Mouse (Mus musculus): ENCODE measurements around the gene Tomm40l. TPM values are rescaled to one million over a fixed set of nuclear protein-coding genes. Genes with fewer than 3 reads are reported as not detected.

Gene Tomm40l
- total RNA-seq (2021), result 10 to 100 TPM; 52.0 to 52.5 TPM
- long read RNA-seq, experiment 1, full-length matches to known transcripts, result 33 of 58 reads
- long read RNA-seq, experiment 1, partial matches to known transcripts, result 3 of 58 reads
- long read RNA-seq, experiment 1, other reads (novel, unspliced or antisense), result 22 of 58 reads
- long read RNA-seq, experiment 2, full-length matches to known transcripts, result 38 of 53 reads
- long read RNA-seq, experiment 2, partial matches to known transcripts, result 2 of 53 reads
- long read RNA-seq, experiment 2, other reads (novel, unspliced or antisense), result 13 of 53 reads

GRCm38 (mm10) chr1:171222238-171223155 is at the start of gene Tomm40l:
Gene Tomm40l (minus strand): TSS chr1:171222514.
- peak; percentile 97 for DNase-seq

- DNase-seq, result no peak
These were observed 49.8 kb upstream of the Tomm40l start for GRCm38 (mm10) chr1:171272086-171272485.

DNA sequence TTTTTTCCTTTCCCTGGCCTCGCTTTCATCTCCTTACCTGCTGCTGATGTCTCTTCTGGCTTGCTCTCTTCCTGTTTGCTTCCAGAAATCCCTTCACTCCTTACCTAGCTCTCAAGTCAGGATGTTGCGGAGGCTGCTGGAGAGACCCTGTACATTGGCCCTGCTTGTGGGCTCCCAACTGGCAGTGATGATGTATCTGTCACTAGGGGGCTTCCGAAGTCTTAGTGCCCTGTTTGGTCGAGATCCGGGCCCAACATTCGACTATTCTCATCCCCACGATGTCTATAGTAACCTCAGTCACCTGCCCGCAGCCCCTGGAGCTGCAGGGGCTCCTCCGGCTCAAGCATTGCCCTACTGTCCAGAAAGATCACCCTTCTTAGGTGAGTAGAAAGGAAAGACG is 49.3 kb upstream of the Tomm40l start:
- no peak for DNase-seq

DNA sequence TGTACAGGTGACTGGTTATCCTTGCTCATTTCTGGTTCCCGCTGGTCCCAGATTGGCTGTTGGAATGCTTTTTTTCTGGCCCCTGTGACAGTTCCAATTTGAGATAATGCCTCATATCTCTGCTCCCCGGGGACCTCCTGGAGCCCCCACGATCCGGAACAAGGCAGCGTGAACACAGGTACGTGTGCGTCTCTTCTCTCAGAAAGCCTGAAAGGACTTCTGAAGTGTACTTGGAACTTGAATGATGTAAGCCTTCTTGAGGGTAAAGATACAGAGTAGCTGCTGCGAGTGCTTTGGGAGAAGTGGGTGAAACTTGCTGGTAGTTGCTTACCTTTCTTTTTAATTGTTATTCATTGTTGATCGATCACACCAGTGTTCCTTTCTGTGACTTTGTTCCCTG is 48.9 kb upstream of the Tomm40l start:
- no peak for DNase-seq

DNA sequence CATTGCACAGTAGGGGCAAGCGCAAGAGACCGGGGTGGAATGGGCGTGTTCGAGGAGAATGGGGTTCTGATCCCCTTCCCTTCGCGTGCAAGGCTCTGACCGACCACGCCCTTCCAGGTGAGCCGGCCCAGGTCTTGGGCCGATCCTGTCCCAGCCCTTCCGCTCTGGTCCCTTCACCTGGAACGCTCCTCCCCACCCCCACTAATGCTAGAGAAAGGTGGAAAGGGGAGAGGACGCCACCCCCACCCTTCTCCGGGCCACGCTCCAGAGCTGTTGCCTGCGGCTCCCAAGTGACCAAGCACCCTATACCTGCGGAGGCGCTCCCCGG is 48.2 kb upstream of the Tomm40l start:
- no peak for DNase-seq

GRCm38 (mm10) chr1:171269848-171270572 is 47.7 kb upstream of the Tomm40l start, which contains the start of gene B4galt3:
Gene B4galt3 (plus strand): TSS chr1:171270328.
- DNase-seq, result peak; percentile 93

DNA sequence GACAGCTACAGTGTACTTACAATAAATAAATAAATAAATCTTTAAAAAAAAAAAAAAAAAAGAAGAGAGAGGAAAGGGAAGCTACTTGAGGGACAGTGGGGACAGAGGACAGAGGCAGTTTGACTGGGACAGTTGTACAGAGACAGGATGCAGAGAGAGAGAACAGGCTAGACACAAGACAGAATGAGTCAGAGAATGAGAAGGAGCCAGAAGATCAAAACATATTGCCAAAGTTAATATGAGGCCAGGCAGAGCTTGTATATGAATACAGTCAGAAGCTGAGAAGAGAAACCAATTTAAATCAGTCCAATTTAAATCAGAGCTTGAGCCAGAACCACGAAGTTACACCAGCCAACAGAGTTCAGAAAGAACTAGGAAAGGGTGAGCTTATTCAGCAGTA is 46.0 kb upstream of the Tomm40l start:
- DNase-seq, result no peak

- DNase-seq, result no peak
These were observed 43.8 kb upstream of the Tomm40l start for GRCm38 (mm10) chr1:171265971-171266744.

DNA sequence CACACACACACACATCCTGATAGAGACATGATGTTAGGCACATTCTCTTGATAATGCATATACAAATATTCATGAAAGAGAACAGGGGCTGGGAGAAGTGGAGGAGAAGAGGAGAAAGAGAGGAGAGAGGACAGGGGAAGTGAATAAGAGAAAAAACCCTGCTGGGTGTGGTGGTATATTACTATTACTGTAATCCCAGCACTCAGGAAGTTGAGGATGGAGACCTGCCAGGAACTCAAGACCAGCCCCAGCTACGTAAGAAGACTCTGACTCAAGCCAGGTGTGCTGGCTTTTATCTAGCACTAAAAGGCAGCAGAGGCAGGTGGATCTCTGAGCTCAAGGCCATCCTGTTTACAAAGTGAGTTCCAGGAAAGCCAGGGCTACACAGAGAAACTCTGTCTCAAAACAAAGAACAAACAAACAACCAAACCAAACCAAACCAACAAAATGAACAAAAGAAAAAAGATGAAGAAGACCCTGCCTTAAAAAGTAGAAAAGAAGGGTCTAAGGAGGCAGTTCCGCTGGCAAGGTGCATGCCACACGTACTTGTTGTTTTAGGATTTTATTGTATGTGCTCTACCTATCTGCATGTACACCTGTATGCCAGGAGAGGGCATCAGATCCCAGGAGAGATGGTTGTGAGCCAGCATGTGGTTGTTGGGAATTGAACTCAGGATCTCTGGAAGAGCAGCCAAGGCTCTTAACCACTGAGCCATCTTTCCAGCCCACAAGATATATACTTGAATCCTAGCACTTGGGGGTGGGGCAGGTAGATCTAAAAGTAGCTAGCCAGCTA is 41.5 kb upstream of the Tomm40l start:
- no peak for DNase-seq

- no peak for DNase-seq
These were observed 40.9 kb upstream of the Tomm40l start for GRCm38 (mm10) chr1:171263185-171263611.

DNA sequence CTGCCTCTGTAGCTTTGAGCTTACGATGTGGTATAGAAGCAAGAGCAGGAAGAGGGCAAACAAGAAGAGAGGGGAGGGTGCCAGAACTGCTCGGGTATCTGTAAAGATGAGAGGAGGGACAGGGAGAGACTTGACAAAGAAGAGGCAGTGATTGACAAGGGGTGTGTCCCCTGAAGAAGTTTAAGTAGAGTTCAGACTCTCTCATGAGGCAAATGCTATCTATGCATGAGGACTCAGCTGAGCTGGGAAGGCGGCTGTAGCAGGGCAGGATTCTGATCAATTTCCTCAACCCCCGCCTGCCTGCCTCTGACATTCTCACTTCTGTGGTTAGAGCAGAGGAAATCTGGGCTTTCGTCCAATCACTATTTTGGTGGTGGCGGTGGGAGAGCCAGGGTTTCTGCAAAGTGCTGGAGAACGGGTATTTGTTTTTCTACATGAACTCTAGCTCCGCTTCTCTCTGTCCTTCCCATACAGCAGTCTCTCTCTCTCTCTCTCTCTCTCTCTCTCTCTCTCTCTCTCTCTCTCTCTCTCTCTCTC is 40.3 kb upstream of the Tomm40l start:
- peak; percentile 61 for DNase-seq

DNA sequence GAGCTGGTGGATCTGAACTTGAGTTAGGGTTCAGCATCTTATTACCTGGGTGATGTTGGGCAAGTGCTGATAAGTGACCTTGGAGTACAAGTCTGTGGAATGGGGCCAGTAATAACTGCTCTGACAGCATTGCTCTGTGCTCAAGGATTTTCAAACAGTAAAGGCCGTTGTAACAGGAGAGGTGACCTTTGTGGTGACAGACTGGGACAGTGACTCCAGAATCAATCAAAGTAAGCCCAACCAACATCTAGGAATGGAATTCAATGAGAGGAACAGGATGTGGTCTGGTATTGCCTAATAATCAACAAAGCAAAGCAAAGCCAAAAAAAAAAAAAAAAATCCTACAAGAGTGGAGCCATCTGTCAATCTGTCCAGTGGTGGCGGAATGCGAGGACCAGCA is 38.0 kb upstream of the Tomm40l start:
- no peak for DNase-seq

DNA sequence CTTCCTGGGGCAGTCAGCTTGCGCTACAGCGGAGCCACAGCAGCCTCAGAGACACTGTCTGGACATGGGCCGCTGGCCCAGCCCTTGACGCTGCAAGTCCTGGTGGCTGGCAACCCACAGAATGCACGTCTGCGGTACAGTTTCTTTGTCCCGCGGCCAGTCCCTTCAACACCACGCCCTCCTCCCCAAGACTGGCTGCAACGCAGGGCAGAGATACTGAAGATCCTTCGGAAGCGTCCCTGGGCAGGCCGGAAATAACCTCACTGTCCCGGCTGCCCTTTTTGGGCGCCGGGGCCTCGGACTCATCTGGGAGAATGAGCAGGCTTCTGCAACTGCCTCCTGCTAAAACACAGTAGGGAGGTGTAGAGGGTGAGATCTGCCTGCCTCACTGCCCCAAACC is 36.6 kb upstream of the Tomm40l start:
- DNase-seq, result no peak

DNA sequence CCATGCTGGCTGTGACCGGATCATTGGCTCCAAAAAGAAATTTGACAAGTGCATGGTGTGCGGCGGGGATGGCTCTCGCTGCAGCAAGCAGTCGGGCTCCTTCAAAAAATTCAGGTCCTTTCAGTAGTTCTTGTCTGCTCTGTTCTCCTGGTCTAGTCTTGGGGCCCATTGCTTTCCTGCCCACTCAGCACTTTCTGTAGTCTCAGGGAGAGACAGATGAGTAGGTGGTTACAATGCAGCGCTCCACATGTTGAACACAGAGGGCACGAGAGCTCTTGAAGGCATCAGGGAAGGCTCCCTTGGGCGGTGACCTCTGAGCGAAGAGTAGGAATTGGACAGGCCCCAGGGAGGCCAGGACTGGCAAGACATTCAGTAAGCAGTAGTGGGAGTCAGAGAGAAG is 35.5 kb upstream of the Tomm40l start:
- no peak for DNase-seq

- no peak for DNase-seq
These were observed 34.7 kb upstream of the Tomm40l start for GRCm38 (mm10) chr1:171256937-171257548.

DNA sequence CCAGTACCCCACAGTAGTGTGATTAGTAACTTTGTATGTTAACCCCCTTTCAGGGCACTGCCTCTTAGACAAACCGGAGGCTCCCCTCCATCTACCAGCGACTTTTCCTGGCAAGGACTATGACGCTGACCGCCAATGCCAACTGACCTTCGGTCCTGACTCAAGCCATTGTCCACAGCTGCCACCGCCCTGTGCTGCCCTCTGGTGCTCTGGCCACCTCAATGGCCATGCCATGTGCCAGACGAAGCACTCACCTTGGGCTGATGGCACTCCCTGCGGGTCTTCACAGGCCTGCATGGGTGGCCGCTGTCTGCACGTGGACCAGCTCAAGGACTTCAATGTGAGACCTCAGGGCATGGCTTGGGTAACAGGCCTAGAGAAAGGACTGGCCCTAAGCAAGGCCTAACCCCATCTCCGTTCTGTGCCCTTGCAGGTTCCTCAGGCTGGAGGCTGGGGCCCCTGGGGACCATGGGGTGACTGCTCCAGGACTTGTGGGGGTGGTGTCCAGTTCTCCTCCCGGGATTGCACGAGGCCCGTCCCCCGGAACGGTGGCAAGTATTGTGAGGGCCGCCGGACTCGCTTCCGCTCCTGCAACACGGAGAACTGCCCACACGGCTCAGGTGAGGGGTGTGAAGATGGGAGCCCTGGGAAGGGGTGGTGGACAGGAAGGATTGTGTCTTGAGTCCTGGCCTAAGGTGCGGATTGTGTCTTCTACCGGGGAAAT is 33.9 kb upstream of the Tomm40l start:
- DNase-seq, result no peak

- DNase-seq, result no peak
These were observed 30.1 kb upstream of the Tomm40l start for GRCm38 (mm10) chr1:171252415-171252814.

DNA sequence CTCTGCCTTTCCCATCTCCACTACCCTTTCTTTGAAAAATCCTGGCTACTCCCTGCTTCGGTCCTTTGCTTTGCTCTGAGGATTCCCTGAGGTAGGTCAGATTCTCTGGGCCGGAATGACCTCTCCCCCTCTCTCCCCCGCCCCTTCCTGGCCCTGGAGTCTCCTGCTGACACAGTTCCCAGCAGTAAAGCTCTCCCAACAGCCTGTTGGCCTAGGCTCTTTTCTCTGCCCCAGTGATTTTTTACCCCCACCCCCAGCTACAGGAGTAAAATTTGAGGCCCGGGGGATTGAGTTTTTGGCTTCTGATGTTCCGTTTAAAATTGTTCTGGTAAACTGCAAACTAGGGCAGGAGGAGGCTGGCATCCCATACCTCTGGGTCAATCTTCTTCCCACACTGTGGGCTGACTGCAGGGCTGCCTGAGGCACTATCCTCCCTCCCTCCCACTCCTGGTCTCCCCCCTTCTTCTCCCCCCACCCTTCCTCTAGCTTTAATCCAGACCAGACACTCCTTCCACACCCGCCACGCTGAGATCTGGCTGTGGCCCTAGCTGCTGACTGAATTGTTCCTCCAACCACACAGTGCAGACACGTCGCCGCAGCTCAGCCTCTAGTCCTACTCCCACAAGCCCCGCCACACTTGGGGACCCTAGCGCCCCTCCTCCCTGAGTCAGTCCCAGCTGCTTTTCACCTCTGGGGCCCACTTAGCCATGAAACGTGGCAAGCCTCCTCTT is 29.4 kb upstream of the Tomm40l start:
- DNase-seq, result peak; percentile 36
